Mouse (Mus musculus) lung, adult 2 months (tissue): ENCODE data around the gene Tmem235. TPM values are rescaled to one million over a fixed set of nuclear protein-coding genes. Genes with fewer than 3 reads are reported as not detected.

ENCODE experiments used
- DNase-seq: peaks from one replicate; pipeline ENCODE4 v3.0.0; 2022
- H3K4me1 ChIP-seq: fragments of 200-500 bp; 2 replicates; pipeline ENCODE4 v1.6.1; 2011; ENCODE audit warnings: low read length; ENCODE audit not compliant: control insufficient read depth, insufficient read depth
- H3K4me3 ChIP-seq: fragments of 200-500 bp; replicated peaks from 2 replicates; pipeline ENCODE3; 2011; ENCODE audit warnings: low read depth, mild to moderate bottlenecking, control low read depth, low read length; ENCODE audit errors: extremely low read depth
- CTCF ChIP-seq: fragments of 200-500 bp; IDR thresholded peaks from 2 replicates; pipeline ENCODE4 v1.5.1; 2011; ENCODE audit warnings: mild to moderate bottlenecking, low read length, control low read depth; ENCODE audit not compliant: insufficient read depth
- POLR2A ChIP-seq: fragments of 200-500 bp; IDR thresholded peaks from 2 replicates; pipeline ENCODE4 v1.6.1; 2011; ENCODE audit warnings: low read depth, mild to moderate bottlenecking, control low read depth, low read length, borderline replicate concordance; ENCODE audit errors: extremely low read depth
- WGBS: fragments of 180-500 bp; shearing (Covaris S2); methylation state at CpG from one replicate; pipeline ENCODE4 v1.1.7; 2018; 5-methylcytosine and 5-hydroxymethylcytosine counted together
- polyA plus RNA-seq: library from polyadenylated mRNA; depleted of rRNA; stranded (reverse); fragments of >200 nt; gene quantifications from 2 replicates; pipeline ENCODE4 v1.2.3, GENCODE M21; 2012

Tmem235 gene
- polyA plus RNA-seq, 1 experiment = not detected

GRCm38 (mm10) chr11:117888853-117889822 is 28.6 kb downstream of the Tmem235 start:
- WGBS = 38% methylated on average over 33 of the region's 33 CpGs
- H3K4me1 ChIP-seq = peaks cover 8% of the 10 kb centered on the region; the same call in 1 of the 2 replicates
- no peak overlapping the region for H3K4me3 ChIP-seq
- no peak for DNase-seq
- no peak for TF ChIP-seq POLR2A
- TF ChIP-seq CTCF = no peak

DNA sequence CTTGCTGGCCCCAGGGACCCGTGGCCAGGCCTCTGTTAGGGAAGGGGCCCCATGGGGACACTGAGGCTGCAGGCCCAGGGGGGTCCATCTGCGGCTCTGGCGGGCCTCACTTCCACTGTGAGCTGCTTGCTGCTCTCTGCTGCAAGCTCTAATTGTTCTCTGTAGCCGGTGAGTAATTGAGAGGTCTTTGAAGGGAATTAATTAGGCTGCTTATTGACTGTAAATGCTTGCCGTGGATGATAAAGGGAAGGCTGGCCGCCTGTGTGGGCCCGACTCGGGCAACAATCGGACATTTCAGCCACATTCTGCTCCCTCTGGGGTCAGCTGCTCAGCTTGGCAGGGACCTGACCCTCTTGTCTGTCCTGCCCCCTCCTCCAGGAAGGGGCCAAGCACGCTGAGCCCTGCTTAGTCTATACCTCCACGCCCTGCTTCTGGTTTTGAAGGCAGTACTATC is 29.4 kb downstream of the Tmem235 start:
- 55% methylated on average over 11 of the region's 11 CpGs for WGBS
- peaks cover 8% of the 10 kb centered on the region; the same call in 1 of the 2 replicates for H3K4me1 ChIP-seq
- no peak for DNase-seq
- no peak overlapping the region for H3K4me3 ChIP-seq
- no peak for TF ChIP-seq POLR2A
- no peak for TF ChIP-seq CTCF

DNA sequence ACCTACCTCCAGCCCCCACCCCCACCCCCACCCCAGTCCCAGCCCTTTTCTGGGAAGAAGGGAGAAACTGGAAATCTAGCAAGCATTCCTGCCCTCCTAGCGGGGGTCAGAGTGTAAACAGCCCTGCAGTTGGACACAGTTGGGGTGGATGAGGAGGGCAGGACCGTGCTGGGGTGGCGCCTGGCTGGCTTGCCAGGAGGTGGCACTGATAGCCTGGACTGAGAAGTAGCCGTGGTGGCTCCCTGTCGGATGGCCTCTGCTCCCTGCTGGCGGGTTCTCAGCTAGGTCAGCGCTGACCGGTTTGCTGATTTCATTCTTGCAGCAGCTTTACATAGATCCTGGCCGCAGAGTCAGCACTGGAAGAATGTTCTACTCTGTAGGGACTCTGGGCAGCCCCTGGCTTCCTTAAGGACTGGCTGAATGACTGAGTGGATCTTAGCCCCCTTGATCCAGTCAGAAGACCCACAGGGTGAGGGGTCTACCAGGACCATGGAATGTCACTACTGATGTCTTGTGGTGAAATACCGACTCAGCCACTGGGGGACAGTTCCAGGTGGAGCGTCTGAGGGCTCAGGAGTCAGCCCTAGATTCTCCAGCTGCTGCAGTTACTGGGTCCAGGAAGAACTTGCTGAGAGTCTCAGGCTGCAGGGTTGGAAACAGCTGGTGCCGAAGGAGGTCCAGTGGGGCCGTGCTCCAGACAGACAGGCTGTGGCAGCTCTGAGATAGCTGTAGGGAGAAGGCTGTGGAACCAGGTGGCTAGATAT is 30.1 kb downstream of the Tmem235 start:
- H3K4me3 ChIP-seq = no peak overlapping the region
- 46% methylated on average over 13 of the region's 13 CpGs for WGBS
- H3K4me1 ChIP-seq = peaks cover 7% of the 10 kb centered on the region; the same call in 1 of the 2 replicates
- DNase-seq = no peak
- TF ChIP-seq POLR2A = no peak

DNA sequence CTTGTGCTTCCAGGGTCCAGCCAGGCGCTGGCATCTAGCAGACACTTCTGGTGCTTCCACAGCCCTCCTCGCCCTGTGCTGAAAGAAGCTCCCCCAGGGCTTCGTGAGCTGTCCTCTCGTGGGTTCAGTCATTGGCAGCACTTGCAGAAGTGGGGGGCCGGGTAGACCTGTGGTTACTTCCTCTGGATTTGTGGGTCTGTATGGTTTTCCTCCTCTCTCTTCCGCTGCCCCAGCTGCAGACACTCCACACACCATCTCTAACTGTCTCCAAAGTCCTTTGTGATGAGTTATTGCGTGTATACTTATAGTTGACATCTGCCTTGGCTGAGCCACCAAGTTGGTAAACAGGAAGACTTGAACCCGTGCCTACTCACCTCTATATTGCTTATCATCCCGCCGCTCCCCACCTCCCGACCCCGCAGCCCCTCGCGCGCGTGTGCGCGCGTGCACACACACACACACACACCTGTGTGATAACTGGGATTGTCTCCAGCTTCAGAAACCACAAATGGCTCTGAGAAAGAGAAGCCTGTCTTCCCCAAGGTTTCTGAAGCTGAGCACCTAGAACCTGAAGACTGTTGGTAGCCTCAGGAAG is 31.1 kb downstream of the Tmem235 start:
- 77% methylated on average over 19 of the region's 19 CpGs for WGBS
- DNase-seq = no peak

GRCm38 (mm10) chr11:117892199-117892598 is 31.6 kb downstream of the Tmem235 start:
- H3K4me1 ChIP-seq = no peaks in the 10 kb centered on the region
- no peak for TF ChIP-seq CTCF
- TF ChIP-seq POLR2A = no peak
- no peak for DNase-seq
- no peak overlapping the region for H3K4me3 ChIP-seq
- 59% methylated on average over 6 of the region's 6 CpGs for WGBS

More for the DNA sequence above, 31.1 kb downstream of the Tmem235 start:
- TF ChIP-seq CTCF = no peak
- no peak for TF ChIP-seq POLR2A
- Histone ChIP-seq H3K4me1 (no peaks in the 10 kb centered on the region), H3K4me3 (no peak overlapping the region)

DNA sequence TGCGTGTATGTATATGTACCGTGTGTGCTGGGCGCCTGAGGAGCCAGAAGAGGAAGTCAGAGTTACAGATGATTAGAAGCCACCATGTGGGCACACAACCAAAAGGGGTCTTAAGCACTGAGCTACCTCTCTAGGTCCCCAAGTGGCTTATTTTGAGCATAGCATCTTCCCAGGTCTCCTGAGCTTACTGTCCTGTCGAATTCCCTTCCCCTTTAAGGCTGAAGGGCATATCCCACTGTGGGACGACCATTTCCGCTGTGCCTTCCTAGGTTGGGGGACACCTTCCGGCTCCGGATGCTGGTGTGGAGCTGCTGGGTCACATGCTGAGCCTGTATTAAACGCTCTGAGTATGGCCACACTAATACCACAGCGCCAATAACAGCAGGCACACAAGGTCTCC is 34.1 kb downstream of the Tmem235 start:
- TF ChIP-seq POLR2A = no peak
- DNase-seq = no peak
- 54% methylated on average over 10 of the region's 10 CpGs for WGBS
- no peak overlapping the region for H3K4me3 ChIP-seq
- H3K4me1 ChIP-seq = no peaks in the 10 kb centered on the region

DNA sequence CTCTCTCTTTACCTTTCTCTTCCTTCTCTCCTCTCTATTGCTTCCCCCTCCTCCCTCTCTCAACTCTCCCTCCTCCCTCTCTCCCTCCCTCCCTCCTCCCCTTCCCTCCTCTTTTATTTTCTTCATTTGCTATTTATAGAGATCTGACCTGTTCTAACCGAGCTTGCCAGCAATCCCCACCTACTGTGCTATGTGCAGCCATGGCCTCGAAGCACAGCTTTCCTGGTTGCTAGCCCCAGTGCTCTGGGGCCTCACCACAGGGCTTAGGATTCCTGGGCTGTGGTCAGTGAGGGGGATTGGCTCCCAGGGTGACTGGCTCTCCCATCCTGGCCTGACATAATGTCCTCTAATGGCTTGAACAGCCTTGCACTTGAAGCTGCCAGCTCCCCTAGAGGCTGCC is 36.0 kb downstream of the Tmem235 start:
- 44% methylated on average over 2 of the region's 2 CpGs for WGBS
- TF ChIP-seq CTCF (no peak), POLR2A (no peak)
- no peak for DNase-seq
- Histone ChIP-seq H3K4me1 (no peaks in the 10 kb centered on the region), H3K4me3 (no peak overlapping the region)

DNA sequence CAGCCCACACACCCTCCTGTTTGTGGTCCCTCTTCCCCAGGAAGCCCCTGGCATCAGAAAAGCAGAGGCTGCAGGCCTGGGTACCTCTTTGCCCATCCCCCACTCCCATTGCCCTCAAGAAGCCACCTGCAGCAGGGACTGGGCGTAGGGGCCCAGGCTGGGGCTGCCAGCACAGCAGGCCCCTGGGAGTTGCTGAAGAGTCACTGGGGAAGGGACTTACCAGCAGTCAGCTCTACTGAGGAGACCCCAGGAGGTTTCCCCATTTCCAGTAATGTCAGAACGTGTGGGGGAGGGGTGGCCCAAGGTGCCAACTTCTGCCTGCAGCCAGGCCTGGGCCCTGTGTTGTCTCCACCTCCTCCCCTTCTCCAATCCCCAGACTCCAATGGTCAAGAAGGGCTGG is 41.7 kb downstream of the Tmem235 start:
- no peak overlapping the region for H3K4me3 ChIP-seq
- 88% methylated on average over 2 of the region's 2 CpGs for WGBS
- no peak for TF ChIP-seq CTCF
- TF ChIP-seq POLR2A = no peak
- no peak for DNase-seq
- H3K4me1 ChIP-seq = no peaks in the 10 kb centered on the region

DNA sequence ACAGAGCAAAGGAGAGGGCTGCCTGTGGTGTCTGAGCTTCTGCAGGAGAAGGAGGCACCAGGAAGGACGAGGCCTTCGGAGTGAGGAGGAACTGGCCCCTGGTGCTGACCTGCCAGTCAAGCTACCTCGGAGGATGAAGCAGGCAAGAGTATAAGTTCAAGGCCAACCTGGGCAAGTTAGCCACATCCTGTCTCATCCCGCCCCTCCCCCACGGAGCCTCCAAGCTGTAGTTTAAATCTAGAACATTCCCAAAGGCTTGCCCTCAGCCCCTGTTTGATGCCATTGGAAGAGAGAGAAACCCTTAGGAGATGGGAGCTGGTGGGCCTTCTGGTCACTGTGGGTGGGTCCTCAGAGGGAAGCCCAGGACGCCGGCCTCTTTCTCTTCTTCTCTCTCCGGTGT is 43.9 kb downstream of the Tmem235 start:
- TF ChIP-seq POLR2A (no peak), CTCF (no peak)
- no peak overlapping the region for H3K4me3 ChIP-seq
- no peak for DNase-seq
- no peaks in the 10 kb centered on the region for H3K4me1 ChIP-seq
- 79% methylated on average over 8 of the region's 8 CpGs for WGBS
